Mouse (Mus musculus) embryo, embryonic 11.5 days (tissue): ENCODE measurements at regions not wholly inside any gene's neighbourhood (a gene's known extent, or its start where the extent isn't known, plus 50 kb on each side); places are given as distances from the start of the nearest gene placed in this dataset.
A peak's percentile ranks its signal among the peaks of the same experiment; 100 is the strongest.

Experiments used
- DNase-seq: peaks from one replicate; pipeline ENCODE4 v3.0.0-alpha.2; 2012; ENCODE audit warnings: low read depth, low spot score

GRCm38 (mm10) chr4:28523343-28523742 is 289.6 kb upstream of the Epha7 start:
- DNase-seq = no peak

GRCm38 (mm10) chr4:28542218-28542617 is 270.7 kb upstream of the Epha7 start:
- DNase-seq = no peak

- no peak for DNase-seq
Measured at GRCm38 (mm10) chr4:28542696-28543328, 270.1 kb upstream of the Epha7 start.

- peak; percentile 26 for DNase-seq
Measured at GRCm38 (mm10) chr4:28548231-28548836, 264.6 kb upstream of the Epha7 start.

GRCm38 (mm10) chr4:28571092-28571770 is 241.7 kb upstream of the Epha7 start:
- no peak for DNase-seq

- DNase-seq = no peak
Measured at GRCm38 (mm10) chr4:28588745-28589530, 224.0 kb upstream of the Epha7 start.
